Mouse (Mus musculus) telencephalon, adult 2 months (tissue): Measurements from ENCODE around the gene Setd5.

Source experiments
- DNase-seq: peaks from one replicate; pipeline ENCODE4 v3.0.0-alpha.2; 2011; ENCODE audit warnings: low read depth, low spot score

Setd5 gene

GRCm38 (mm10) chr6:113076686-113077516, at the start of gene Setd5:
Gene Setd5 (plus strand): TSS chr6:113077365.
- peak; percentile 96 for DNase-seq

GRCm38 (mm10) chr6:113027446-113027845, 49.7 kb upstream of the Setd5 start:
- DNase-seq, result no peak

- no peak for DNase-seq
Measured at GRCm38 (mm10) chr6:113029006-113029405, 48.2 kb upstream of the Setd5 start.

GRCm38 (mm10) chr6:113030553-113030952, 46.6 kb upstream of the Setd5 start:
- DNase-seq, result no peak

- no peak for DNase-seq
Measured at GRCm38 (mm10) chr6:113030970-113031660, 46.0 kb upstream of the Setd5 start.

- no peak for DNase-seq
Measured at GRCm38 (mm10) chr6:113032121-113032520, 45.0 kb upstream of the Setd5 start.

GRCm38 (mm10) chr6:113033185-113033584, 44.0 kb upstream of the Setd5 start:
- no peak for DNase-seq

GRCm38 (mm10) chr6:113034466-113034865, 42.7 kb upstream of the Setd5 start:
- no peak for DNase-seq

GRCm38 (mm10) chr6:113036463-113037175, 40.5 kb upstream of the Setd5 start:
- no peak for DNase-seq

- DNase-seq, result no peak
Measured at GRCm38 (mm10) chr6:113037946-113038734, 39.0 kb upstream of the Setd5 start.

- no peak for DNase-seq
Measured at GRCm38 (mm10) chr6:113038735-113039058, 38.5 kb upstream of the Setd5 start.

GRCm38 (mm10) chr6:113040319-113040718, 36.8 kb upstream of the Setd5 start:
- no peak for DNase-seq

GRCm38 (mm10) chr6:113041215-113041990, 35.8 kb upstream of the Setd5 start:
- no peak for DNase-seq

- DNase-seq, result no peak
Measured at GRCm38 (mm10) chr6:113045575-113045974, 31.6 kb upstream of the Setd5 start.

- peak; percentile 97 for DNase-seq
Measured at GRCm38 (mm10) chr6:113046041-113046975, 30.9 kb upstream of the Setd5 start, which contains the start of gene Thumpd3. Gene Thumpd3 (plus strand): TSS chr6:113046225.

GRCm38 (mm10) chr6:113047016-113047746, 30.0 kb upstream of the Setd5 start:
- DNase-seq, result no peak

GRCm38 (mm10) chr6:113048371-113048770, 28.8 kb upstream of the Setd5 start:
- DNase-seq, result no peak

GRCm38 (mm10) chr6:113049159-113049558, 28.0 kb upstream of the Setd5 start:
- DNase-seq, result no peak

GRCm38 (mm10) chr6:113052972-113053371, 24.2 kb upstream of the Setd5 start:
- no peak for DNase-seq
